Mouse (Mus musculus): ENCODE measurements at regions not wholly inside any gene's neighbourhood (a gene's known extent, or its start where the extent isn't known, plus 50 kb on each side); places are given as distances from the start of the nearest gene placed in this dataset.

DNA sequence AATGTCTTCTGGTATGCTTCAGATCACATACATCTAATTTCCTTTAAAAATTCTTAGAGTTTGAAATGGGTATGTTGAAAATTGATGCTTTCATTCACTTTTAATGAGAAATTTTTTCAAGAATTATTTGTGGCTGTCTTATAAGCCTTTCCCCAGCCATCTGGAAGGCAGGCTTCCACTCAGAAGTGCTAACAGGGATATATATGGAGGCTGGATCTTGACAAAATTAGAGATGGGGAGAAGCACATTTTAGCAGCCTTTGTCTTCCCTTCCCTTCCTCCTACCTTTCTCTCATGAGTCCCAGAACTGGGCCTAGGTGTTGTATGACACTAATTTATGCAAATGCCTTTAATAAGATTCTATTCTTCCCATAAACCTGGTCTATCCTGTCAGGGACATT is 1387.8 kb upstream of the Lrrc6 start:
- Histone ChIP-seq H3K9ac (ENCODE audit: low read length) (no peak overlapping the region), H3K9me3 (ENCODE audit: control insufficient read depth, low read length) (no peaks in the 10 kb centered on the region), H3K4me1 (ENCODE audit: control insufficient read depth, insufficient read depth, low read length) (peaks cover 2% of the 10 kb centered on the region; the same call in 1 of the 2 replicates), H3K27ac (ENCODE audit: low read depth, low read length) (no peak overlapping the region), H3K27me3 (ENCODE audit: control insufficient read depth, insufficient read depth, low read length) (no peaks in the 10 kb centered on the region), H3K36me3 (ENCODE audit: control insufficient read depth, insufficient read depth, low read length) (no peaks in the 10 kb centered on the region), H3K4me3 (ENCODE audit: low read depth, low read length) (no peak overlapping the region), H3K4me2 (no peak overlapping the region)
- DNase-seq (ENCODE audit: low spot score, missing footprints) (no peak), ATAC-seq (ENCODE audit: low FRiP score) (no peak)

GRCm38 (mm10) chr15:67855291-67855690 is 1354.6 kb upstream of the Lrrc6 start:
- ATAC-seq (ENCODE audit: low FRiP score) (no peak), DNase-seq (ENCODE audit: low spot score, missing footprints) (no peak)
- H3K27me3 ChIP-seq (ENCODE audit: control insufficient read depth, insufficient read depth, low read length), result no peaks in the 10 kb centered on the region
- H3K4me1 ChIP-seq (ENCODE audit: control insufficient read depth, insufficient read depth, low read length), result no peaks in the 10 kb centered on the region
- no peak overlapping the region for H3K4me3 ChIP-seq (ENCODE audit: low read depth, low read length)
- H3K9me3 ChIP-seq (ENCODE audit: control insufficient read depth, low read length), result no peaks in the 10 kb centered on the region
- 100% methylated on average over 1 of the region's 1 CpGs for WGBS
- no peaks in the 10 kb centered on the region for H3K36me3 ChIP-seq (ENCODE audit: control insufficient read depth, insufficient read depth, low read length)
- H3K4me2 ChIP-seq, result no peak overlapping the region
- no peak overlapping the region for H3K27ac ChIP-seq (ENCODE audit: low read depth, low read length)
- no peak overlapping the region for H3K9ac ChIP-seq (ENCODE audit: low read length)

- ATAC-seq (ENCODE audit: low FRiP score), result no peak
- H3K27ac ChIP-seq (ENCODE audit: low read depth, low read length), result no peak overlapping the region
- H3K9ac ChIP-seq (ENCODE audit: low read length), result no peak overlapping the region
- H3K27me3 ChIP-seq (ENCODE audit: control insufficient read depth, insufficient read depth, low read length), result no peaks in the 10 kb centered on the region
- H3K4me2 ChIP-seq, result no peak overlapping the region
- no peaks in the 10 kb centered on the region for H3K9me3 ChIP-seq (ENCODE audit: control insufficient read depth, low read length)
- no peaks in the 10 kb centered on the region for H3K36me3 ChIP-seq (ENCODE audit: control insufficient read depth, insufficient read depth, low read length)
- DNase-seq (ENCODE audit: low spot score, missing footprints), result no peak
- no peaks in the 10 kb centered on the region for H3K4me1 ChIP-seq (ENCODE audit: control insufficient read depth, insufficient read depth, low read length)
- WGBS, result 78% methylated on average over 3 of the region's 3 CpGs
- H3K4me3 ChIP-seq (ENCODE audit: low read depth, low read length), result no peak overlapping the region
Observed at GRCm38 (mm10) chr15:67850118-67850517, 1349.4 kb upstream of the Lrrc6 start.

- Histone ChIP-seq H3K36me3 (ENCODE audit: control insufficient read depth, insufficient read depth, low read length) (no peaks in the 10 kb centered on the region), H3K4me2 (no peak overlapping the region), H3K27ac (ENCODE audit: low read depth, low read length) (no peak overlapping the region), H3K27me3 (ENCODE audit: control insufficient read depth, insufficient read depth, low read length) (no peaks in the 10 kb centered on the region), H3K9me3 (ENCODE audit: control insufficient read depth, low read length) (no peaks in the 10 kb centered on the region), H3K4me1 (ENCODE audit: control insufficient read depth, insufficient read depth, low read length) (no peaks in the 10 kb centered on the region), H3K4me3 (ENCODE audit: low read depth, low read length) (no peak overlapping the region), H3K9ac (ENCODE audit: low read length) (no peak overlapping the region)
- ATAC-seq (ENCODE audit: low FRiP score), result no peak
- DNase-seq (ENCODE audit: low spot score, missing footprints), result no peak
- WGBS, result 87% methylated on average over 2 of the region's 2 CpGs
Observed at GRCm38 (mm10) chr15:67845707-67846106, 1345.0 kb upstream of the Lrrc6 start.

- 77% methylated on average over 3 of the region's 3 CpGs for WGBS
- Histone ChIP-seq H3K36me3 (ENCODE audit: control insufficient read depth, insufficient read depth, low read length) (no peaks in the 10 kb centered on the region), H3K27me3 (ENCODE audit: control insufficient read depth, insufficient read depth, low read length) (no peaks in the 10 kb centered on the region), H3K4me3 (ENCODE audit: low read depth, low read length) (no peak overlapping the region), H3K9ac (ENCODE audit: low read length) (no peak overlapping the region), H3K4me1 (ENCODE audit: control insufficient read depth, insufficient read depth, low read length) (no peaks in the 10 kb centered on the region), H3K4me2 (no peak overlapping the region), H3K27ac (ENCODE audit: low read depth, low read length) (no peak overlapping the region), H3K9me3 (ENCODE audit: control insufficient read depth, low read length) (no peaks in the 10 kb centered on the region)
- no peak for ATAC-seq (ENCODE audit: low FRiP score)
- DNase-seq (ENCODE audit: low spot score, missing footprints), result no peak
Observed at GRCm38 (mm10) chr15:67840671-67841070, 1340.0 kb upstream of the Lrrc6 start.

GRCm38 (mm10) chr15:67825796-67826484 is 1325.2 kb upstream of the Lrrc6 start:
- Histone ChIP-seq H3K36me3 (ENCODE audit: control insufficient read depth, insufficient read depth, low read length) (no peaks in the 10 kb centered on the region), H3K9ac (ENCODE audit: low read length) (no peak overlapping the region), H3K27ac (ENCODE audit: low read depth, low read length) (no peak overlapping the region), H3K9me3 (ENCODE audit: control insufficient read depth, low read length) (no peaks in the 10 kb centered on the region), H3K4me1 (ENCODE audit: control insufficient read depth, insufficient read depth, low read length) (no peaks in the 10 kb centered on the region), H3K4me2 (no peak overlapping the region), H3K27me3 (ENCODE audit: control insufficient read depth, insufficient read depth, low read length) (no peaks in the 10 kb centered on the region), H3K4me3 (ENCODE audit: low read depth, low read length) (no peak overlapping the region)
- DNase-seq (ENCODE audit: low spot score, missing footprints), result no peak
- ATAC-seq (ENCODE audit: low FRiP score), result no peak
- 82% methylated on average over 4 of the region's 4 CpGs for WGBS

GRCm38 (mm10) chr15:67823226-67823625 is 1322.5 kb upstream of the Lrrc6 start:
- Histone ChIP-seq H3K27me3 (ENCODE audit: control insufficient read depth, insufficient read depth, low read length) (no peaks in the 10 kb centered on the region), H3K27ac (ENCODE audit: low read depth, low read length) (no peak overlapping the region), H3K36me3 (ENCODE audit: control insufficient read depth, insufficient read depth, low read length) (no peaks in the 10 kb centered on the region), H3K4me1 (ENCODE audit: control insufficient read depth, insufficient read depth, low read length) (no peaks in the 10 kb centered on the region), H3K9ac (ENCODE audit: low read length) (no peak overlapping the region), H3K4me3 (ENCODE audit: low read depth, low read length) (no peak overlapping the region), H3K4me2 (no peak overlapping the region), H3K9me3 (ENCODE audit: control insufficient read depth, low read length) (no peaks in the 10 kb centered on the region)
- no peak for DNase-seq (ENCODE audit: low spot score, missing footprints)
- WGBS, result 82% methylated on average over 3 of the region's 3 CpGs
- ATAC-seq (ENCODE audit: low FRiP score), result no peak

- 85% methylated on average over 1 of the region's 1 CpGs for WGBS
- H3K4me3 ChIP-seq (ENCODE audit: low read depth, low read length), result no peak overlapping the region
Observed at GRCm38 (mm10) chr15:67799871-67800270, 1299.2 kb upstream of the Lrrc6 start.

GRCm38 (mm10) chr15:67795578-67795977 is 1294.9 kb upstream of the Lrrc6 start:
- Histone ChIP-seq H3K9ac (ENCODE audit: low read length) (no peak overlapping the region), H3K4me2 (no peak overlapping the region), H3K36me3 (ENCODE audit: control insufficient read depth, insufficient read depth, low read length) (no peaks in the 10 kb centered on the region), H3K27ac (ENCODE audit: low read depth, low read length) (no peak overlapping the region), H3K4me1 (ENCODE audit: control insufficient read depth, insufficient read depth, low read length) (no peaks in the 10 kb centered on the region), H3K4me3 (ENCODE audit: low read depth, low read length) (no peak overlapping the region), H3K9me3 (ENCODE audit: control insufficient read depth, low read length) (no peaks in the 10 kb centered on the region), H3K27me3 (ENCODE audit: control insufficient read depth, insufficient read depth, low read length) (no peaks in the 10 kb centered on the region)
- ATAC-seq (ENCODE audit: low FRiP score), result no peak
- DNase-seq (ENCODE audit: low spot score, missing footprints), result no peak
- 82% methylated on average over 2 of the region's 2 CpGs for WGBS

More at GRCm38 (mm10) chr15:67799871-67800270, 1299.2 kb upstream of the Lrrc6 start:
- Histone ChIP-seq H3K27ac (ENCODE audit: low read depth, low read length) (no peak overlapping the region), H3K4me1 (ENCODE audit: control insufficient read depth, insufficient read depth, low read length) (no peaks in the 10 kb centered on the region), H3K27me3 (ENCODE audit: control insufficient read depth, insufficient read depth, low read length) (no peaks in the 10 kb centered on the region), H3K9ac (ENCODE audit: low read length) (no peak overlapping the region), H3K9me3 (ENCODE audit: control insufficient read depth, low read length) (no peaks in the 10 kb centered on the region), H3K4me2 (no peak overlapping the region), H3K36me3 (ENCODE audit: control insufficient read depth, insufficient read depth, low read length) (no peaks in the 10 kb centered on the region)
- DNase-seq (ENCODE audit: low spot score, missing footprints), result no peak
- ATAC-seq (ENCODE audit: low FRiP score), result no peak

Measured in midbrain, embryonic 11.5 days (tissue).